Mouse (Mus musculus) G1E (cell line): Measurements from ENCODE around the gene Spns2. TPM values are rescaled to one million over a fixed set of nuclear protein-coding genes. Genes with fewer than 3 reads are reported as not detected.

Experiments
- ATAC-seq: 2 replicates; pipeline ENCODE4 v1.8.0; 2016; ENCODE audit warnings: mild to moderate bottlenecking; ENCODE audit not compliant: insufficient number of reproducible peaks, poor library complexity, low FRiP score, severe bottlenecking; ENCODE audit errors: extremely low read depth
- DNase-seq: peaks from one replicate; pipeline ENCODE4 v3.0.0; 2012; ENCODE audit warnings: low spot score
- H3K27me3 ChIP-seq: 2 replicates; pipeline ENCODE4 v1.6.1; 2012; ENCODE audit warnings: mild to moderate bottlenecking, low read length, inconsistent platforms; ENCODE audit not compliant: insufficient read depth
- H3K36me3 ChIP-seq: replicated peaks from 2 replicates; pipeline ENCODE3; 2012; ENCODE audit warnings: mild to moderate bottlenecking, inconsistent platforms
- H3K4me1 ChIP-seq: 2 replicates; pipeline ENCODE4 v1.6.1; 2012; ENCODE audit warnings: low read depth, low read length, inconsistent platforms, mixed read lengths; ENCODE audit not compliant: insufficient read depth
- H3K4me3 ChIP-seq: 2 replicates; pipeline ENCODE4 v1.5.1; 2012; ENCODE audit warnings: low read depth, mild to moderate bottlenecking, inconsistent platforms, low read length, moderate library complexity, mixed read lengths
- H3K9me3 ChIP-seq: replicated peaks from 2 replicates; pipeline ENCODE4 v1.6.1; 2012; ENCODE audit warnings: inconsistent platforms
- CTCF ChIP-seq: IDR thresholded peaks from 2 replicates; pipeline ENCODE4 v1.5.1; 2012; ENCODE audit warnings: low read depth, low read length, inconsistent platforms, mixed read lengths
- GATA1 ChIP-seq: IDR thresholded peaks from 2 replicates; pipeline ENCODE4 v1.6.1; 2012; ENCODE audit warnings: borderline replicate concordance, low read length, inconsistent platforms, mixed read lengths
- GATA2 ChIP-seq: IDR thresholded peaks from 2 replicates; pipeline ENCODE4 v1.6.1; 2012; ENCODE audit warnings: low read depth, low read length, inconsistent platforms, borderline replicate concordance
- POLR2AphosphoS5 ChIP-seq: IDR thresholded peaks from 2 replicates; pipeline ENCODE4 v1.6.1; 2012; ENCODE audit warnings: low read depth, low read length, inconsistent platforms; ENCODE audit not compliant: insufficient replicate concordance
- TAL1 ChIP-seq: conservative IDR thresholded peaks from 2 replicates; pipeline ENCODE4 v1.6.1; 2012; ENCODE audit warnings: low read depth, low read length, inconsistent platforms, mixed read lengths
- polyA plus RNA-seq: library from polyadenylated mRNA; stranded (reverse); fragments of >175 nt; gene quantifications from 2 replicates; pipeline ENCODE4 v1.2.3, GENCODE M21; 2012
- total RNA-seq, 2 experiments: library from RNA; stranded (forward) in 1 of 2; stranded (reverse) in 1 of 2; fragments of 200-1000 nt in 1 of 2; fragments of >200 nt in 1 of 2; fragmentation: Nextera tagmentation in 1 of 2; gene quantifications; 2 replicates each; pipeline ENCODE4 v1.2.3; 2014 to 2017

Gene Spns2
- 129 and 145 TPM in 2 replicates for total RNA-seq (2014; fragmentation: Nextera tagmentation)
- total RNA-seq (2017), result 29.3 and 40.8 TPM in 2 replicates
- polyA plus RNA-seq, result 69.2 and 113 TPM in 2 replicates

DNA sequence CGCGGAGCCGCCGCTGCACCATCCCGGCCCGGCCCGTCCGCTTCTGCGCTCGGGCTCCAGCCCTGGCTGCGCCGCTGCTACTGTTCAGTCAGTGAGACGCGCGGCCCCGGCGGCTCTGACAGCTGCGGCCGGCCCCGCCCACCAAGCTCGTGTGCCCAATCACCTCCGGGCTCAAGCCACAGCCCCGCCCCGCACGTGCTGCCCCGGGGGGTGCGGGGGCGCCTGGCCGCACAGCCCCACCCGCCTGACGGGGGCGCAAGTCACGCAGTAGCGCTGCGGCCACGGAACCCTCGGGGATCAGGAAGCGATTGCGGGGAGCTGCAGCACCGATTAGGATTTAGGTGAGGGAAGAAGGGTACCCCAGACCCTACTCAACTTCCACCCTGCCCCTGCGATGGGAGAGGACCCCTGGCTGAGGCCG is at the start of gene Spns2:
Gene Spns2 (minus strand): TSS at position 24 of the 421 bp plus-strand sequence.
- peak; percentile 92 for DNase-seq
- H3K4me3 ChIP-seq, result peak within 1 kb of the TSS; percentile 94
- H3K27me3 ChIP-seq, result peaks cover 2% of the 10 kb centered on the region
- peak; percentile 54 for ATAC-seq
- H3K36me3 ChIP-seq, result peaks cover 25% of the 10 kb centered on the region
- peaks cover 63% of the 10 kb centered on the region for H3K4me1 ChIP-seq
- H3K9me3 ChIP-seq, result no peaks in the 10 kb centered on the region
- TF ChIP-seq GATA1 (no peak), GATA2 (no peak), POLR2AphosphoS5 (no peak), TAL1 (no peak), CTCF (no peak)

DNA sequence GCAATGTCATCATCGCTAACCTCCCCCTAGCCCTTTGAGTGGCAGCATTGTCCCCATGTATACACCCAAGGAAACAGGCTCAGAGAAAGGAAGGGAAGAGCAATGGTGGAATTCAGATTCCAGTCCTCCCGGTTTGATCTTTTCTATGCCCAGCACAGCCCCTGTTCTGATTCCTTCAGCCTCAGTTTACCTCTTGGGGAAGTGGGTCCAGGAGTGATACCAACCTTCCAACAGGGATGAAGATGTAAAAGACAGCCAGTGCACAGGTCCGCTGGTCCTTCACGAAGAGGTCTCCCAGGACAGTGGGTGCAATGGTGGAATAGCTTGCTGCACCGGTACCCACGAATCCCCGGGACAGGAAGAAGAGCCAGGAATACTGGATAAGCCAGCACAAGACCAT is 49.1 kb upstream of the Spns2 start:
- Histone ChIP-seq H3K4me1 (peaks cover 2% of the 10 kb centered on the region; the same call in 1 of the 2 replicates), H3K4me3 (no peak overlapping the region), H3K36me3 (no peaks in the 10 kb centered on the region), H3K27me3 (peaks cover 59% of the 10 kb centered on the region), H3K9me3 (peaks cover 4% of the 10 kb centered on the region)
- no peak for TF ChIP-seq GATA1
- no peak for ATAC-seq
- no peak for DNase-seq

DNA sequence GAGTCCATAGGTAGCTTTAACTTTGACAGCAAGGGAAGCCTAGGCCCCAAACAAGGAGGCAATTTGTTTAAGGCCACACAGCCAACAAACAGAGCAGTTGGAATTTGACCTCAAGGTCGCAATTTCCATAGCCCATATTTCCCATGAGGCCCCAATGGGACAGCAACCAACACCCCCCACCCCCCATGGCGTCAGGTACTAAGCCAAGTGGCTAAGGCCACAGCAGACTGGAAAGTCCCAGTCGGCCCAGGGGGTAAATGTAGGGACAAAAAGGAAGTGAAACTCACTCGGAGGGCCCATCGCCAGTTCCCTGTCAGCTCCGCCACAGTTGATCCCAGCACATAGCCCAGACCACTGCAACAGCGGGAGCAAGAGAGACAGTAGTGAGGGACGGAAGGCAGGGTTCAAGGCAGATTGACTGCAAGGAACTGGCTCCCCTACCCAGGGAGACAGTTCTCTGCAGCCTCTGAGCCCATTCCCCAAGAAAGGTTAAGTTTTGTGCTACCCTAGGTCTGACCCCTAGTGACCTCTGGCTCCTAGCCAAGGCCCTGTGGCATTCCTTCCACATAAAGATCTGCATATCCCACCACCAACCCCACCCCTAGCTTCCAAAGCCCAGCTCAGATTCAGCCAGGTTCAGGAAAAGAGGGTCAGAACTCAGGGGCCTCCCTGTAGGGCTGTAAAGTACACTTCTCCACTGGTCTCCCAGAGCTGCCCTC is 48.5 kb upstream of the Spns2 start:
- H3K9me3 ChIP-seq, result peaks cover 4% of the 10 kb centered on the region
- peaks cover 2% of the 10 kb centered on the region; the same call in 1 of the 2 replicates for H3K4me1 ChIP-seq
- H3K4me3 ChIP-seq, result no peak overlapping the region
- peaks cover 64% of the 10 kb centered on the region for H3K27me3 ChIP-seq
- TF ChIP-seq TAL1 (no peak), CTCF (no peak), POLR2AphosphoS5 (no peak), GATA2 (no peak), GATA1 (no peak)
- no peaks in the 10 kb centered on the region for H3K36me3 ChIP-seq
- no peak for ATAC-seq
- no peak for DNase-seq

DNA sequence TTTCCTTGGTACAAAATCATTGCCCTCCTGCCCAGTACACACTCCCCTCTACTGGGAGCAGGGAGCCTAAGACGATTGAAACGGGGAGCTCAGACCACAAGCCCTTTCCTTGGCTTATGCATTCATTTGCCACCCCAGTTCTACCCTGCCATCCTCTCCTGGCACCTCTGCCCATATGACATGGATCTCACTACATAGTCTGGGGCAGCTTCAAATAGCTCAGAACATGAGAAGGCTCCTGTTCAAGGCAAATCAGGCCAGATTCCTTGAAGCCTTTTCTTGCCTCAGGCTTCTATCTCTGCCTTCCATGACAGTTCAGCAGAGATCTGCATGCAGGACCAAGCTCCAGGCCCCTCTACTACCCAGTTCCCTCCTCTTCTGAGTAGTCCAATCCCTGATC is 47.8 kb upstream of the Spns2 start:
- no peak for ATAC-seq

DNA sequence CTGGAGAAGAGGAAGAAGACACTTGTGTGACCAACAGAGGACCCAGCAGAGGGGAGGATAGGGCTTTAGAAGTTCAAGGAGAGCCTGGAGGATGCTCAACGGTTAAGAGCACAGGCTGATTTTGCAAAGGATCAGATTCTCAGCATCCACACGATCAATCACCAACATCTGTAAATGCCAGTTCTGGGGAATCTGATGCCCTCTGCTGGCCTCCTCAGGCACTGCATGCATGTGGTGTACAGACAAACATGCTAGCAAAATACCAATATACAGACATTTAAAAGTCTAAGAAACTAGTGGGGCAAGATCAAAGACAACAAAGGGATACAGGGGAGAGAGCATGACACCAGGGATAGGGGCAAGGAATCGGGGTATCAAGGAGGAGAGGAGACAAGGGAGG is 45.8 kb upstream of the Spns2 start:
- no peaks in the 10 kb centered on the region for H3K36me3 ChIP-seq
- peaks cover 79% of the 10 kb centered on the region for H3K27me3 ChIP-seq
- peak; percentile 58 for TF ChIP-seq CTCF
- TF ChIP-seq GATA2, result no peak
- no peak for TF ChIP-seq TAL1
- TF ChIP-seq GATA1, result no peak
- TF ChIP-seq POLR2AphosphoS5, result no peak
- no peak overlapping the region for H3K4me3 ChIP-seq
- H3K4me1 ChIP-seq, result peaks cover 2% of the 10 kb centered on the region; the same call in 1 of the 2 replicates
- no peak for DNase-seq
- no peak for ATAC-seq
- H3K9me3 ChIP-seq, result peaks cover 4% of the 10 kb centered on the region

More for the DNA sequence above, 47.8 kb upstream of the Spns2 start:
- peaks cover 2% of the 10 kb centered on the region; the same call in 1 of the 2 replicates for H3K4me1 ChIP-seq
- no peak overlapping the region for H3K4me3 ChIP-seq
- DNase-seq, result no peak
- peaks cover 68% of the 10 kb centered on the region for H3K27me3 ChIP-seq
- H3K36me3 ChIP-seq, result no peaks in the 10 kb centered on the region
- H3K9me3 ChIP-seq, result peaks cover 4% of the 10 kb centered on the region
- no peak for TF ChIP-seq CTCF

DNA sequence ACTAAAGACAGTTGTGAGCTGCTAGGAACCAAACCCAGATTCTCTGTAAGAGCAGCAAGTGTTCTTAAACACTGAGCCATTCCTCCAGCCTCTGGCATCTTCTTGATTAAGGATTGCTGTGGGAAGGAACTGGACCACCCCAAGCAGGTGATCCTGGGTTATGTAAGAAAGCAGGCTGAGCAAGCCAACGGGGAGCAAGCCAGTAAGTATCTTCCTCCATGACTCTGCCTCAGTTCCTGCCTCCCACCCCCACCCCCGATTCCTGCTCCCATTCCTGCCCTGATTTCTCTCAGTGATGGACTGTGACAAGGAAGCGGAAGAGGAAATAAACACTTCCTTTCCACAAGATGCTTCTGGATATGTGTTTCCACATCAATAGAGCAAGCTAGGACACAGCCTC is 43.2 kb upstream of the Spns2 start:
- no peaks in the 10 kb centered on the region for H3K36me3 ChIP-seq
- H3K4me3 ChIP-seq, result no peak overlapping the region
- no peak for TF ChIP-seq GATA1
- TF ChIP-seq GATA2, result no peak
- peaks cover 81% of the 10 kb centered on the region for H3K27me3 ChIP-seq
- peaks cover 4% of the 10 kb centered on the region for H3K9me3 ChIP-seq
- DNase-seq (no peak), ATAC-seq (no peak)
- H3K4me1 ChIP-seq, result peaks cover 2% of the 10 kb centered on the region; the same call in 1 of the 2 replicates
